Mouse (Mus musculus) fibroblast of lung, adult 2 months (primary cell): ENCODE data around the gene Fcrl1.
"Not testable (repeated sequence)": the region's sequence is repeated elsewhere in the genome, so short reads cannot be mapped to it uniquely, and the experiment has no call there.

Source experiments
- DNase-seq: peaks from one replicate; pipeline ENCODE4 v3.0.0-alpha.2; 2011; ENCODE audit warnings: low read depth

Fcrl1 gene

DNA sequence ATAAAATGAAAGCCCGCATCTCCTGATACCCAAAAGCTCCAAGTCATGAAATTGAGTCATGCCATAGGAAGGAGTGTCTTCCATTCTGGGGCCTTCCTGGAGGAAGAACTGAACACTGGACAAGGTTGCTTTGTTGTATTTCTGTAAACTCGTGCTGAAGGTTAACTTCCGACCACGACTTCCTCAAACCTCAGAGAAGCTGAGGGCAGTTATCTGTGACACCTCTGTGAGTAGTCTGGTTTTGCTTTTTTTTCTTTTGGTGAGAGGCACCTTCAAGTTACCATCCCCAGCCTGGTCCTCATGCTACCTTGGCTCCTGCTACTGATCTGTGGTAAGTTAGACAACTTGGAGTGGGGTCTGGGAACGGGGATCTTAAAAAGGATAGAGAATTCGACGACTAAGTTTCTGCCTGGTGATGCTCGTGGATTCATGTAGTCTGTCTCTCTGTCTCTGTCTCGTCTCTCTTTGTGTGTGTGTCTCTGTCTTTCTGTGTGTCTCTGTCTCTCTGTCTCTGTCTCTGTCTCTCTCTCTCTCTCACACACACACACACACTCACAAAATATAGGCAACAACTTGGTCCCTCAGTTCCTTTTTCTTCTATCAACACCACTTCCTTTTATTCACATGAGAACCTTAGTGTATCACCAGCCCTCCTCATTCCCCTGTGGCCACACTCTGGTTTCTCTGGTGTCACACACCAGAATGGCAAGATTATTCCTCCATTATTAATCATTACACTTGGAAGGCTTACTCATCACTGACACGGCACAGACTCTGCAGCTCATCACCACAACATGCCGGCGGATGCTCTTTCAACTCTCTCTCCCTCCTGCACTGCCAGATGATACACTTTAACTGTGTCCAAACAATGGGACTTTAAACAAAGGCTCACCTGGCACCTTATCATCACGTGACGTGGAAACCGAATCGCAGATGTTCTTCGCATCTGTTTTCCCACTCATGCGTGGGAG is at the start of gene Fcrl1:
Gene Fcrl1, plus strand, starts transcription at position 193 of the 971 bp plus-strand sequence.
- DNase-seq, result no peak

DNA sequence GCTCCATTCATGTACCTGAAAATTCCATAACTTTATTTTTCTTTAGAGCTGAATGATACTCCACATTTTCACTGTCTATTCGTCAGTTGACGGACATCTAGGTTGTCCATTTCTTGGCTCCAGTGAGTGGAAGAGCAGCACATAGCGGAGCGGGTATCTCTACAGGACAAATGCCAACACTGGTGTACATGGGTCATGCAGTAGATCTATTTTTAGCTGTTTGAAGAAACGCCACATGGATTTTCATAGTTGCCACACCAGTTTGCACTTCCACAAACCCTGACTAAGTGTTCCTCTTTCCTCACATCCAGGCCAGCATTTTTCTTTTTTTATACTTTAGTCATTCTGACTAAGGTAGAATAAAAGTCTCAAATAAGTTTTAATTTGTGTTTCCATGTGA is 38.3 kb upstream of the Fcrl1 start:
- no peak for DNase-seq

GRCm38 (mm10) chr3:87350992-87351391 is 25.2 kb upstream of the Fcrl1 start:
- not testable (repeated sequence) for DNase-seq

GRCm38 (mm10) chr3:87357581-87357980 is 18.6 kb upstream of the Fcrl1 start, which contains the start of gene Cd5l:
Gene Cd5l, plus strand, starts transcription at chr3:87357881.
- no peak for DNase-seq

DNA sequence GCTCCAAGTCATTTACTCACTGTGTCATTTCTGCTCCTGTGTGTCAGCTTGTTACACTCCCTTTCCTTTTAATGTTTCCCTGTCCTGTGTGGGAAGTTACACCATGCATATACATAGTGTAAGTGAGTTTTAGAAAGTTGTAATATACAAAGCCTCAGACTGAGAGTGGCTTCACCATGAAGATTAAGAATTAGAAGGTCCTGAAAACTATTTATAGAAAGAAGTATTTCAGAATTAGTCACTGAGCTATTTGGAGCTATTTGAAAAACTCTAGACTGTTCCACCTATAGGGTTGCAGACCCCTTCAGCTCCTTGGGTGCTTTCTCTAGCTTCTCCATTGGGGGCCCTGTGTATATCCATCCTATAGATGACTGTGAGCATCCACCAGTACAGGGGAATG is 17.0 kb upstream of the Fcrl1 start:
- no peak for DNase-seq

DNA sequence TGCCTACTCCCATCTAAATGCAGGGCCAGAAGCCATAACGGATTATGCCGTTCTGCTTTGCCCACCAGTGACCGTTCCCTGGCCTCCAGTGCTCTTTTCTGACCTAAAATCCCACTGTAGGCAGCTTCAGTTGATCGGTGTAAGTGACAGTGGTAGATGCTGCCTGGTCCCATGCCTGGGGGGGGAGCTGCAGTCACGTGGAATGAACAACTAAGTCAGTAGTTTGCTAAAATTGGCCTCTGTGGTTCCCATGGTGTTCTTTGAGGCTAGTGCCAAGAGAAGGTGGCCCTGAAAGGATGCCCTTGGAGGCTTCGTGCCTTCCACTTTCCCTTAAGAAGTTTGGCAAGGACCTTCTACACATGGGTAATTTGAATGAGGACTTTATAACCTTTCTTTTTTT is 15.7 kb upstream of the Fcrl1 start:
- no peak for DNase-seq

DNA sequence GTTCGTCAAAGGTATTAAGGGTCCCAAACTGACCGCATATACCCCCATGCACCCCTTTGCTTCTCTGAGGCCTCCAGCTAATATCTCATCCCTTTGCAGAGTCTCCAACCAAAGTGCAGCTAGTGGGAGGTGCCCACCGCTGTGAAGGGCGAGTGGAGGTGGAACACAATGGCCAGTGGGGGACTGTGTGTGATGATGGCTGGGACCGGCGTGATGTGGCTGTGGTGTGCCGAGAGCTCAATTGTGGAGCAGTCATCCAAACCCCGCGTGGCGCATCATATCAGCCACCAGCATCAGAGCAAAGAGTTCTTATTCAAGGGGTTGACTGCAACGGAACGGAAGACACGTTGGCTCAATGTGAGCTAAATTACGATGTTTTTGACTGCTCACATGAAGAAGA is 10.5 kb upstream of the Fcrl1 start:
- no peak for DNase-seq

- DNase-seq, result no peak
Measured at GRCm38 (mm10) chr3:87367511-87367910, 8.7 kb upstream of the Fcrl1 start.

DNA sequence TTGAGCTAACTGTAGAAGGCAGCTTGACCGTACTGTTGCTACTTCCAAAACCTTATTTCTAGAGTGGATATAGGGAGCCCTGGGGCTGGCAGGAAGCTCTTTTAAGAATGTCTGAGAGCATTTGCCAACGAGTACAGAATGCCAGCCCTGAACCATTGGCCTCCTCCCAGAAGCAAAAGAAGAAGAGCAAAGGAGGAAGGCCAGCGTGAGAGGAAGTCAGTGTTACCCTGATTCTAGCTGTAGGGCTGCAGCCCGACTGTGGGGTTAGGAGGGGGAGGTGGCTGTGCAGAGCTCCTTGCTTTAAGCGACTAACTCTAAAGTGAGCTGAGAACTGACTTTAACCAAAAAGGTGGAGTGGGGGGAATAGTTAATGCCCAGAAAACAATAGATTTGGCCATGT is 7.0 kb upstream of the Fcrl1 start:
- DNase-seq, result no peak

DNA sequence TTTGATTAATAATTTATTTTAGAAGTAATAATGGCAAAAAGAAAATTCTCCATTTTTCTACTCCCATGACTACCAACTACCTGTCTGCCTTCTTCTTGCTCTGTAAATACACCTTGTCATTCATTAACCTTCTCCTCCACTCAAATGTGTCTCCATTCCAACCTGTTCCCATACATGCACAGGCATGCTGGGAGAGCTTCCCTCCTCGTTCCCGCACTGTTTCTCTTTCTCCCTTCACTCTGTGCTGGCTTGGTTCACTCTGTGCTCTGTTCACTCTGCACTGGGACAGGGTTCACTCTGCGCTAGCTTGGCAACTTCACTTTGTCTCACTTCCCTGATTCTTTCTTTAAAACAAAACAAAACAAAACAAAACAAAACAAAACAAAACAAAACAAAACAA is 1.0 kb downstream of the Fcrl1 start:
- DNase-seq, result no peak

DNA sequence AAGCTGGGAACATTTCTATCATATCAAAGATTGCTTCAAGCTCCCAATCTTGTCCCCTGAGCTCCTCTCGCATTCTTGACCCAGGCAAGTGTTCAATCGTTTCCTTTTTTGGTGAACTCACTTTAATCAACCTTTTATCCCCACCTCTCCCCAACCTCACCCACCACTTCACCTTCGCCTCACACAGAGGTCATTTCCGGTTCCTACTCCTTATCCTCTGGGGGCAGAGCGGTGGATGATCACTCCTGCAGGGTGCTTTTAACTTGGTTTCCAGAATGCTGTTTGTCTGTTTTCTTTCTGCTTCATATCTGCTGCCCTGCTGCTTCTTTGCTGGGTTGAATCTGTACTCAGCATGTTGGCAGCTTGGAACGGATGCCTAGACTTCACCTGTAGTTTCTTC is 1.5 kb downstream of the Fcrl1 start:
- DNase-seq, result no peak

DNA sequence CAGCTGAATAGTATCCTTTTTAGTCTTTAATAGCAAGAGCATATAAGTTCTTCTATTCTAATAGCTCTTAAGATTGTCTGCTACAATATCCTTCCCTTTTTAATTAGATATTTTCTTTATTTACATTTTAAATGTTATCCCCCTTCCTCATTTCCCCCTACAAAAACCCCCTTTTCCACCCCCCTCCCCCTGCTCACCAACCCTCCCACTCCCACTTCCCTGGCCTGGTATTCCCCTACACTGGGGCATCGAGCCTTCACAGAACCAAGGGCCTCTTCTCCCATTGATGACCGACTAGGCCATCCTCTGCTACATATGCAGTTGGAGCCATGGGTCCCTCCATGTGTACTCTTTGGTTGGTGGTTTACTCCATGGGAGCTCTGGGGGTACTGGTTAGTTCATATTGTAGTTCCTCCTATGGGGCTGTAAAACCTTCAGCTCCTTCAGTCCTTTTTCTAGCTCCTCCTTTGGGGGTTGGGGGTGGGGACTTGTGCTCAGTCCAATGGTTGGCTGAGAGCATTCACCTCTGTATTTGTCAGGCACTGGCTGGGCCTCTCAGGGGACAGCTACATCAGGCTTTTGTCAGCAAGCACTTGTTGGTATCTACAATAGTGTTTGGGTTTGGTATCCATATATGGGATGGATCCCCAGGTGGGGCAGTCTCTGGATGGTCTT is 3.6 kb downstream of the Fcrl1 start:
- DNase-seq, result not testable (repeated sequence)

DNA sequence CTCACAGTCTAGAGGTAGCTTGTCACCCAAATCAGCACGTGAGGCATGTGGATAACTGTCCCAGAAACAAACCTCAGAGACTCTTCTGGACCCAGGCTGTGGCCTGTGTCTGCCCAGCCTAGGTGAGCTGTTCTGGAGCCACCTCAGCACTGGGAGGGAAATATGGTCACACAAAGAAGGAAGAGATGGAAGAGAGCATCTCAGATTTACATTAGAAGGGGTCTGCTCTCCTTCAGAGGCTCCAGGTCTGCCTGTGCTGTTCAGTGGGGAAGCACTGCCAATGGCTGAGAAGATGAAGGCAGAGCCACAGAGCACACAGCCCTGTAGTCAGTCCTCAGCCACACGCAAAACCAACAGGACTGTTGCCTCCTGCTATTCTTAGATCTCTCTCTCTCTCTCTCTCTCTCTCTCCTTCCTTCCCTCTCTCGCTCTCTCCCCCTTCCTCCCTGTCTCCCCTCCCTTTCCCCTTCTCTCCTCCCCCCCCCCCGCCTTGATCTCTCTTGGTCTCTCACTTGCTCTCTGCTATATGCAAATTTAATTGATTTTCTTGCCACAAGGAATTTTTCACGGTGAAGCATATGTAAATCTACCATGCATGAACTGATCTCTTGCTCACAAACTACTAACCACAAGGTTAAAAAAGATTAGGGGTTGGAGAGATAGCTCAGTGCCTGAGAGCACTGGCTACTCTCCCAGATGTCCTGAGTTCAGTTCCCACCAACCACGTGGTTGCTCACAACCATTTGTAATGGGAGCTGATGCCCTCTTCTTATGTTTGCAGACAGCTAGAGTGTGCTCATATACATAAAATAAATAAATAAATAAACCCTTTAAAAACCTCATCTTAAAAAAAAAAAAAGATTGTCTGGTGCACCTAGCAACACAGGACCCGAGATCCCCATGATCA is 5.9 kb downstream of the Fcrl1 start:
- DNase-seq, result no peak

DNA sequence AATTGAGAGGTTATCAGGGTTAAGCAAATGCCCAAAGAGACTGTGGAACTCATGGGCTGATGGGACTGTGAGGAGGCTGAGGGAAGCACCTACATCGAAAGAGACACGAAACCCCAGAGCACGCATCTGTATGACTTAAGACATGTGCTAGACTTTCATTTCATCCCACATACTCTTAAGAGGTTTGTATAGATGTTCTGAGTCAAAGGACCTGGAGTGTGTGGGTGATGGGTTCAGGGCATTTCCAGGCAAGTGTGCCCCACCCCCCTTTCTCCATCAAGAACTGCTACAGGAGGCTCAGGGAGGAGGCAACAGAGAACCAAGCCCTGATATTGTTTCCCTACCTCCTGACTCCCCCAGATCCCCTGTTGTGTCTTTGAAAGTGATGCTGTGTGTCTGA is 7.1 kb downstream of the Fcrl1 start:
- no peak for DNase-seq

DNA sequence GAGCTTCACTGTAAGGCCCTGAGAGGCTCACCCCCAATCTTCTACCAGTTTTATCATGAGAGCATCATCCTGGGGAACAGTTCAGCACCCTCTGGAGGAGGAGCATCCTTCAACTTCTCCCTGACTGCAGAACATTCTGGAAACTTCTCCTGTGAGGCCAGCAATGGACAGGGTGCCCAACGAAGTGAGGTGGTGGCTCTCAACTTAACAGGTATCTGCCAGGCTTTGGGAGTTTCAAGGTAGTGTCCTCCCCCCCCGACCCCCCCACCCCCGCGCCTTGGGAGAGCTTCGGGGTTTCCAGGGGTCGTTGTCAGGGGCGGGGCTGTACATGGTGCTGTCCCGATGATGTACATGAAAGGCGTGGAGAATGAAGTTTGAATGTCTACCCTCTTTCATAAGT is 8.9 kb downstream of the Fcrl1 start:
- no peak for DNase-seq

- no peak for DNase-seq
Measured at GRCm38 (mm10) chr3:87390935-87391334, 14.7 kb downstream of the Fcrl1 start.

DNA sequence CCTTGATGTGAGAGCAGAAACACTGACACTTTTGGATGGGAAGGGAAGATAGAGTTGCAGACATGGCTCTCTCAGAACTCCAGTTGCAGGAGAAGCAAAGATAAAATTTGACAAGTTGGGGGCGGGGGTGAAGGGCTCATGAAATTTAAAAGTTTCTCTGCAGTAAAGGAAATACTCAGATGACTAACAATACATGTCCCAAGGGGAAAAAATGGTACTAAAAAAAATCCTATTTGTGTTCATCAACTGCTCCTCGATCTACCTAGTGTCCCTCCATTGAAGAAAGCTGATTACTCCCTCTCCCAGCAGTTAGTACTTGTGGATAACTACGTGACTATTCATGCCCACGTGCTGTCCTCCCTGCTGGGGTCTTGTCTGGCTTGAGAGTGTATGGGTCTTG is 22.6 kb downstream of the Fcrl1 start:
- no peak for DNase-seq

GRCm38 (mm10) chr3:87399906-87400305 is 23.7 kb downstream of the Fcrl1 start:
- DNase-seq, result no peak

DNA sequence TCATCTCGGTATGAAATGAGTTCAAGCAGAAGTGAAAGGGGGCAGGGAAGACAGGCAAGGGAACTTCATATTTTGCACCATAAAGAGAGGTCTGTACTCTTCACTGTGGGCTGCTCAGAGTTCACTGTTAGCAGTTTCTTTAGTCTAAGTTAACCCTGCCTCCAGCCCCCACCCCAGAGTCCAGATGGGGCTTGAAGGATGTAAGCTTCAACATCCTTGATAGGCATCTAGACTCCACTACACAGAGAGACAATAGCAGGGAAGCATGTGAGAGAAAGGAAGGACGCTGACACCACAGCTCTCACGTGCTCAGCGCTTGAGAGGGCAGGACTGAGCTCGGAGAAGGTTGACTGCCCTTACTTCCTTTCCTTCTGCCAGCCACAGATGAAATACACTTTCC is 25.1 kb downstream of the Fcrl1 start:
- no peak for DNase-seq

GRCm38 (mm10) chr3:87408171-87408570 is 32.0 kb downstream of the Fcrl1 start:
- DNase-seq, result no peak

GRCm38 (mm10) chr3:87409196-87409935 is 33.2 kb downstream of the Fcrl1 start:
- no peak for DNase-seq

DNA sequence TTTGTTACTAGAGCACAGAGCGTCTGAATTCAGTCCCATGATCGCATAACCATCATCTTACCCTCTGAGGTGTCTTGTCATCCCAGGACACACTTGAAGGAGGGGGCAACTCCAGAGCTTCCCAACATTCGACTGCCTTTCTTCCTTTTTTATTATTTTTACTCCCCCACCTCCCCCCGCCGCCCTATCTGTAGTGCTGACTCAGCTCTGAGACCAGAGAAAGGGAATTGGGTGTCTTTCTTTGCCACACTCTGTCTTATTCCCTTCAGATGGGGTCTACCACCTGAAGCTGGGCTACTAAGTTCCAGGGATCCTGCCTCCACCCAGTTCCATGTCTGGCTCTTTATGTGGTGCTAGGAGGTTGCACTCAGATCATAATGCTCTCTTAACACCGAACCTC is 34.4 kb downstream of the Fcrl1 start:
- no peak for DNase-seq
